Mouse (Mus musculus) forebrain, embryonic 10.5 days (tissue): Measurements from ENCODE around the gene Atp5g3. TPM values are rescaled to one million over a fixed set of nuclear protein-coding genes. Genes with fewer than 3 reads are reported as not detected.

Source experiments
- DNase-seq: peaks from one replicate; pipeline ENCODE4 v3.0.0-alpha.2; 2017; ENCODE audit warnings: low spot score; ENCODE audit errors: extremely low spot score
- H3K27ac ChIP-seq: fragments of 300-500 bp; sonication (generic); 2 replicates; pipeline ENCODE4 v1.5.1; 2016; ENCODE audit warnings: mild to moderate bottlenecking
- H3K27me3 ChIP-seq: fragments of 300-500 bp; sonication (generic); 2 replicates; pipeline ENCODE4 v1.6.1; 2016; ENCODE audit warnings: mild to moderate bottlenecking; ENCODE audit not compliant: poor library complexity, severe bottlenecking
- H3K36me3 ChIP-seq: fragments of 300-500 bp; sonication (generic); replicated peaks from 2 replicates; pipeline ENCODE4 v1.6.1; 2016; ENCODE audit warnings: mild to moderate bottlenecking, moderate library complexity
- H3K4me1 ChIP-seq: fragments of 300-500 bp; sonication (generic); 2 replicates; pipeline ENCODE4 v1.6.1; 2016
- H3K4me3 ChIP-seq: fragments of 300-500 bp; sonication (generic); 2 replicates; pipeline ENCODE4 v1.5.1; 2016; ENCODE audit warnings: mild to moderate bottlenecking, moderate library complexity
- H3K9me3 ChIP-seq: fragments of 300-500 bp; sonication (generic); 2 replicates; pipeline ENCODE4 v1.6.1; 2016; ENCODE audit warnings: mild to moderate bottlenecking, moderate library complexity
- WGBS: fragments of 180-500 bp; shearing (Covaris S2); methylation state at CpG from one replicate; pipeline ENCODE4 v1.1.7; 2016; 5-methylcytosine and 5-hydroxymethylcytosine counted together
- polyA plus RNA-seq: library from polyadenylated mRNA; unstranded; fragments of >200 nt; fragmentation: Nextera tagmentation; extraction: Ambion mirVana; gene quantifications from 2 replicates; pipeline ENCODE4 v1.2.1, GENCODE M21; 2016

The Atp5g3 gene
- polyA plus RNA-seq = 837 and 865 TPM in 2 replicates

- H3K4me3 ChIP-seq = peak within 1 kb of the TSS; percentile 99
- no peaks in the 10 kb centered on the region for H3K27me3 ChIP-seq
- H3K9me3 ChIP-seq = no peaks in the 10 kb centered on the region
- under 1% methylated on average over 38 of the region's 38 CpGs for WGBS
- H3K27ac ChIP-seq = peak within 1 kb of the TSS; percentile 98
- H3K4me1 ChIP-seq = peaks cover 22% of the 10 kb centered on the region
- DNase-seq = peak; percentile 91
- H3K36me3 ChIP-seq = peaks cover 37% of the 10 kb centered on the region
Measured at GRCm38 (mm10) chr2:73911175-73911700, at the start of gene Atp5g3. Gene Atp5g3, minus strand, starts transcription at chr2:73911326.

- Histone ChIP-seq H3K9me3 (no peaks in the 10 kb centered on the region), H3K36me3 (no peaks in the 10 kb centered on the region), H3K27me3 (no peaks in the 10 kb centered on the region), H3K4me3 (no peak overlapping the region), H3K27ac (no peak overlapping the region), H3K4me1 (peaks cover 3% of the 10 kb centered on the region; the same call in 1 of the 2 replicates)
- no peak for DNase-seq
- 84% methylated on average over 6 of the region's 6 CpGs for WGBS
Measured at GRCm38 (mm10) chr2:73958342-73958741, 47.2 kb upstream of the Atp5g3 start.

- peaks cover 14% of the 10 kb centered on the region for H3K4me1 ChIP-seq
- no peak overlapping the region for H3K27ac ChIP-seq
- no peak for DNase-seq
- H3K27me3 ChIP-seq = no peaks in the 10 kb centered on the region
- no peaks in the 10 kb centered on the region for H3K36me3 ChIP-seq
- 88% methylated on average over 1 of the region's 1 CpGs for WGBS
- no peaks in the 10 kb centered on the region for H3K9me3 ChIP-seq
- no peak overlapping the region for H3K4me3 ChIP-seq
Measured at GRCm38 (mm10) chr2:73953612-73954011, 42.5 kb upstream of the Atp5g3 start.

- no peak overlapping the region for H3K4me3 ChIP-seq
- H3K4me1 ChIP-seq = peaks cover 11% of the 10 kb centered on the region
- H3K9me3 ChIP-seq = no peaks in the 10 kb centered on the region
- WGBS = 70% methylated on average over 8 of the region's 8 CpGs
- H3K27ac ChIP-seq = no peak overlapping the region
- no peaks in the 10 kb centered on the region for H3K36me3 ChIP-seq
- no peak for DNase-seq
- H3K27me3 ChIP-seq = no peaks in the 10 kb centered on the region
Measured at GRCm38 (mm10) chr2:73952597-73953219, 41.6 kb upstream of the Atp5g3 start.

- H3K4me3 ChIP-seq = no peak overlapping the region
- no peaks in the 10 kb centered on the region for H3K9me3 ChIP-seq
- H3K27ac ChIP-seq = no peak overlapping the region
- WGBS = 89% methylated on average over 2 of the region's 2 CpGs
- DNase-seq = no peak
- no peaks in the 10 kb centered on the region for H3K27me3 ChIP-seq
- no peaks in the 10 kb centered on the region for H3K36me3 ChIP-seq
- H3K4me1 ChIP-seq = 0 out of 2 replicates have a peak, but pooled peaks cover 2% of the 10 kb centered on the region
Measured at GRCm38 (mm10) chr2:73947360-73947759, 36.2 kb upstream of the Atp5g3 start.

GRCm38 (mm10) chr2:73943735-73944134 is 32.6 kb upstream of the Atp5g3 start:
- H3K4me1 ChIP-seq = 0 out of 2 replicates have a peak, but pooled peaks cover 7% of the 10 kb centered on the region
- no peaks in the 10 kb centered on the region for H3K36me3 ChIP-seq
- H3K27me3 ChIP-seq = no peaks in the 10 kb centered on the region
- H3K27ac ChIP-seq = no peak overlapping the region
- WGBS = 89% methylated on average over 8 of the region's 8 CpGs
- DNase-seq = no peak
- H3K4me3 ChIP-seq = no peak overlapping the region
- no peaks in the 10 kb centered on the region for H3K9me3 ChIP-seq

- Histone ChIP-seq H3K27me3 (no peaks in the 10 kb centered on the region), H3K4me3 (no peak overlapping the region), H3K27ac (no peak overlapping the region), H3K9me3 (no peaks in the 10 kb centered on the region), H3K36me3 (no peaks in the 10 kb centered on the region), H3K4me1 (0 out of 2 replicates have a peak, but pooled peaks cover 7% of the 10 kb centered on the region)
- no peak for DNase-seq
- 86% methylated on average over 3 of the region's 3 CpGs for WGBS
Measured at GRCm38 (mm10) chr2:73942844-73943243, 31.7 kb upstream of the Atp5g3 start.

- Histone ChIP-seq H3K4me3 (no peak overlapping the region), H3K36me3 (no peaks in the 10 kb centered on the region), H3K4me1 (0 out of 2 replicates have a peak, but pooled peaks cover 7% of the 10 kb centered on the region), H3K9me3 (no peaks in the 10 kb centered on the region), H3K27ac (no peak overlapping the region), H3K27me3 (no peaks in the 10 kb centered on the region)
- 45% methylated on average over 1 of the region's 1 CpGs for WGBS
- no peak for DNase-seq
Measured at GRCm38 (mm10) chr2:73941281-73941680, 30.2 kb upstream of the Atp5g3 start.

GRCm38 (mm10) chr2:73940471-73940870 is 29.3 kb upstream of the Atp5g3 start:
- no peak for DNase-seq
- WGBS = 85% methylated on average over 7 of the region's 7 CpGs
- Histone ChIP-seq H3K4me1 (0 out of 2 replicates have a peak, but pooled peaks cover 7% of the 10 kb centered on the region), H3K27ac (no peak overlapping the region), H3K27me3 (no peaks in the 10 kb centered on the region), H3K36me3 (no peaks in the 10 kb centered on the region), H3K9me3 (no peaks in the 10 kb centered on the region), H3K4me3 (no peak overlapping the region)

GRCm38 (mm10) chr2:73938896-73939295 is 27.8 kb upstream of the Atp5g3 start:
- WGBS = 87% methylated on average over 2 of the region's 2 CpGs
- no peak for DNase-seq
- Histone ChIP-seq H3K27ac (no peak overlapping the region), H3K27me3 (no peaks in the 10 kb centered on the region), H3K4me3 (no peak overlapping the region), H3K4me1 (0 out of 2 replicates have a peak, but pooled peaks cover 7% of the 10 kb centered on the region), H3K36me3 (no peaks in the 10 kb centered on the region), H3K9me3 (no peaks in the 10 kb centered on the region)

- H3K27ac ChIP-seq = no peak overlapping the region
- no peaks in the 10 kb centered on the region for H3K27me3 ChIP-seq
- no peaks in the 10 kb centered on the region for H3K4me1 ChIP-seq
- H3K9me3 ChIP-seq = no peaks in the 10 kb centered on the region
- 91% methylated on average over 8 of the region's 8 CpGs for WGBS
- H3K4me3 ChIP-seq = no peak overlapping the region
- no peak for DNase-seq
- no peaks in the 10 kb centered on the region for H3K36me3 ChIP-seq
Measured at GRCm38 (mm10) chr2:73932676-73933313, 21.7 kb upstream of the Atp5g3 start.

- Histone ChIP-seq H3K4me3 (no peak overlapping the region), H3K27ac (no peak overlapping the region), H3K36me3 (no peaks in the 10 kb centered on the region), H3K9me3 (no peaks in the 10 kb centered on the region), H3K27me3 (no peaks in the 10 kb centered on the region), H3K4me1 (no peaks in the 10 kb centered on the region)
- no peak for DNase-seq
Measured at GRCm38 (mm10) chr2:73927711-73928110, 16.6 kb upstream of the Atp5g3 start.

- no peak for DNase-seq
- no peak overlapping the region for H3K4me3 ChIP-seq
- no peaks in the 10 kb centered on the region for H3K4me1 ChIP-seq
- WGBS = 69% methylated on average over 3 of the region's 3 CpGs
- H3K9me3 ChIP-seq = no peaks in the 10 kb centered on the region
- no peaks in the 10 kb centered on the region for H3K27me3 ChIP-seq
- no peak overlapping the region for H3K27ac ChIP-seq
- H3K36me3 ChIP-seq = no peaks in the 10 kb centered on the region
Measured at GRCm38 (mm10) chr2:73925539-73925938, 14.4 kb upstream of the Atp5g3 start.
